Mouse (Mus musculus) neural tube, embryonic 12.5 days (tissue): ENCODE results near the gene Hpf1. TPM values are rescaled to one million over a fixed set of nuclear protein-coding genes. Genes with fewer than 3 reads are reported as not detected.

Experiments
- polyA plus RNA-seq: library from polyadenylated mRNA; unstranded; fragments of >200 nt; fragmentation: Nextera tagmentation; extraction: Ambion mirVana; gene quantifications from 2 replicates; pipeline ENCODE4 v1.2.1, GENCODE M21; 2016

The Hpf1 gene
- polyA plus RNA-seq, 1 experiment from 2014 or later, result 114 TPM

Other genes starting within 250 kb of the Hpf1 start
- gene Clcn3, start 92.9 kb downstream of the Hpf1 start, polyA plus RNA-seq, result 45.4 and 47.4 TPM in 2 replicates
- 21.5 and 22.6 TPM in 2 replicates for gene Nek1, start 102.8 kb downstream of the Hpf1 start, polyA plus RNA-seq